Comparison of ENCODE assay signal across 26 mouse cellular contexts in the genomic region with DNA sequence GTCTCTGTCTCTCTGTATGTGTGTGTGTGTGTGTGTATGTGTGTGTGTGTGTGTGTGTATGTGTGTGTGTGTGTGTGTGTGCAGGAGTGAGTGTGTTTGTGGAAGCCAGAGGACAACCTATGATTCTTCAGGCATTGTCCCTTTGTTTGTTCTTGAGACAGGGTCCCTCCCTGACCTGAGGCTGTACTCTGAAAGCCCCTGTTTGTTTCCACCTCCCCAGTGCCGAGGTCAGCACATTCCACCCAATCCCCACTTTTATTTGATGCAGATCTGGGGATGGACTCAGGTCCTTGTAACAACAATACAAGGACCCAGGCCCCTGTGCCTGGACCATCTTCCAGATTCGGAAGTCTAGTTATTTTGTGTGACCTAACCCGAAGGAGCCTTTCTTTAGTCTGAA. TPM values are rescaled to one million over a fixed set of nuclear protein-coding genes. Genes with fewer than 3 reads are reported as not detected.
"Had no signal": no experiment of that assay in that cellular context is flagged by ENCODE, and none has a peak within 500 bp of the region (broad histone marks: within the 10 kb centered on the region; RNA-seq: fewer than 3 reads in every experiment).

No protein-coding gene starts in this region.

- H3K4me3 ChIP-seq: heart, adult 2 months; heart, embryonic 13.5 days; heart, embryonic 15.5 days; hindbrain, embryonic 13.5 days; hindbrain, embryonic 15.5 days; kidney, embryonic 15.5 days; limb, embryonic 13.5 days; limb, embryonic 15.5 days had no signal

- H3K9me3 ChIP-seq: heart, embryonic 13.5 days; heart, embryonic 15.5 days; hindbrain, embryonic 13.5 days; hindbrain, embryonic 15.5 days; kidney, embryonic 15.5 days; limb, embryonic 13.5 days; limb, embryonic 15.5 days had no signal

- H3K9ac ChIP-seq: heart, embryonic 13.5 days; heart, embryonic 15.5 days; hindbrain, embryonic 13.5 days; hindbrain, embryonic 15.5 days; kidney, embryonic 15.5 days; limb, embryonic 13.5 days; limb, embryonic 15.5 days had no signal

- H3K27ac ChIP-seq: heart, adult 2 months; heart, embryonic 13.5 days; heart, embryonic 15.5 days; hindbrain, embryonic 13.5 days; hindbrain, embryonic 15.5 days; hindbrain, postnatal 0 days; kidney, embryonic 15.5 days; kidney, postnatal 0 days; limb, embryonic 13.5 days; limb, embryonic 15.5 days had no signal

- H3K4me2 ChIP-seq: heart, embryonic 11.5 days; heart, embryonic 13.5 days; heart, embryonic 15.5 days; hindbrain, embryonic 13.5 days; hindbrain, embryonic 15.5 days; kidney, embryonic 15.5 days; limb, embryonic 13.5 days; limb, embryonic 15.5 days had no signal

- ATAC-seq: hindbrain, postnatal 0 days; intestine, embryonic 16.5 days had no signal

- H3K27me3 ChIP-seq: heart, embryonic 13.5 days; heart, embryonic 15.5 days; hindbrain, embryonic 13.5 days; hindbrain, embryonic 15.5 days; limb, embryonic 13.5 days; limb, embryonic 15.5 days had no signal

- H3K36me3 ChIP-seq: heart, embryonic 13.5 days; heart, embryonic 15.5 days; hindbrain, embryonic 13.5 days; hindbrain, embryonic 15.5 days; kidney, embryonic 15.5 days; limb, embryonic 13.5 days; limb, embryonic 15.5 days had no signal

- DNase-seq: gastrocnemius, postnatal 14 days; gastrocnemius, postnatal 36 days; heart, adult 11 months; heart, adult 2 months; heart, postnatal 14 days; heart, postnatal 36 days; kidney, adult 11 months; kidney, adult 2 months; kidney, adult 9 months; kidney, postnatal 14 days; kidney, postnatal 36 days; layer of hippocampus, adult 9-11 months; layer of hippocampus, postnatal 36 days; left cerebral cortex, postnatal 4 days had no signal

RNA-seq across cellular contexts. Expression of gene Fam20a, which starts 14.6 kb away (rescaled TPM):
- total RNA-seq: hematopoietic stem cell, adult 5-6 weeks had no signal
